Mouse (Mus musculus) kidney, embryonic 14.5 days (tissue): ENCODE data around the gene Zfp74. TPM values are rescaled to one million over a fixed set of nuclear protein-coding genes. Genes with fewer than 3 reads are reported as not detected.

Experiments used
- ATAC-seq: fragments of 200-750 bp; cut with Nextera tagmentation; 2 replicates; pipeline ENCODE4 v1.8.0; 2017; ENCODE audit warnings: moderate number of reproducible peaks, mild to moderate bottlenecking, moderate TSS enrichment, moderate library complexity; ENCODE audit not compliant: low FRiP score, low TSS enrichment
- H3K27ac ChIP-seq: fragments of 300-500 bp; sonication (generic); 2 replicates; pipeline ENCODE4 v1.5.1; 2014; ENCODE audit warnings: low read depth, mild to moderate bottlenecking, low read length, moderate library complexity, mixed read lengths
- H3K27me3 ChIP-seq: fragments of 300-500 bp; sonication (generic); 2 replicates; pipeline ENCODE4 v1.6.1; 2014; ENCODE audit warnings: mild to moderate bottlenecking, low read length; ENCODE audit not compliant: control insufficient read depth, insufficient read depth
- H3K36me3 ChIP-seq: fragments of 300-500 bp; sonication (generic); 2 replicates; pipeline ENCODE4 v1.6.1; 2014; ENCODE audit warnings: low read length, mixed read lengths; ENCODE audit not compliant: control insufficient read depth, insufficient read depth
- H3K4me1 ChIP-seq: fragments of 300-500 bp; sonication (generic); 2 replicates; pipeline ENCODE4 v1.6.1; 2014; ENCODE audit warnings: low read length, mixed read lengths; ENCODE audit not compliant: control insufficient read depth, insufficient read depth
- H3K4me2 ChIP-seq: fragments of 300-500 bp; sonication (generic); replicated peaks from 2 replicates; pipeline ENCODE4 v1.6.1; 2014; ENCODE audit warnings: low read depth, mild to moderate bottlenecking, low read length
- H3K4me3 ChIP-seq: fragments of 300-500 bp; sonication (generic); 2 replicates; pipeline ENCODE4 v1.5.1; 2014; ENCODE audit warnings: mild to moderate bottlenecking, low read length
- H3K9ac ChIP-seq: fragments of 300-500 bp; sonication (generic); 2 replicates; pipeline ENCODE4 v1.6.1; 2014; ENCODE audit warnings: low read depth, mild to moderate bottlenecking, low read length, moderate library complexity
- H3K9me3 ChIP-seq: fragments of 300-500 bp; sonication (generic); 2 replicates; pipeline ENCODE4 v1.6.1; 2016; ENCODE audit warnings: low read length; ENCODE audit not compliant: control insufficient read depth
- WGBS: fragments of 180-500 bp; shearing (Covaris S2); extraction: QIAGEN DNeasy Blood & Tissue Kit; methylation state at CpG from one replicate; pipeline ENCODE4 v1.1.7; 2014; 5-methylcytosine and 5-hydroxymethylcytosine counted together
- polyA plus RNA-seq: library from polyadenylated mRNA; unstranded; fragments of >200 nt; fragmentation: Nextera tagmentation; extraction: Ambion mirVana; gene quantifications from 2 replicates; pipeline ENCODE4 v1.2.1, GENCODE M21; 2014

The Zfp74 gene
- polyA plus RNA-seq, 1 experiment from 2014 or later: 11.0 TPM

- H3K4me1 ChIP-seq: no peaks in the 10 kb centered on the region
- H3K4me3 ChIP-seq: no peak overlapping the region
- H3K4me2 ChIP-seq: no peak overlapping the region
- peaks cover 49% of the 10 kb centered on the region for H3K36me3 ChIP-seq
- H3K27me3 ChIP-seq: no peaks in the 10 kb centered on the region
- no peaks in the 10 kb centered on the region for H3K9me3 ChIP-seq
- no peak for ATAC-seq
- no peak overlapping the region for H3K27ac ChIP-seq
- 88% methylated on average over 6 of the region's 6 CpGs for WGBS
- H3K9ac ChIP-seq: no peak overlapping the region
These were observed 15.0 kb downstream of the Zfp74 start for GRCm38 (mm10) chr7:29938856-29939255.

DNA sequence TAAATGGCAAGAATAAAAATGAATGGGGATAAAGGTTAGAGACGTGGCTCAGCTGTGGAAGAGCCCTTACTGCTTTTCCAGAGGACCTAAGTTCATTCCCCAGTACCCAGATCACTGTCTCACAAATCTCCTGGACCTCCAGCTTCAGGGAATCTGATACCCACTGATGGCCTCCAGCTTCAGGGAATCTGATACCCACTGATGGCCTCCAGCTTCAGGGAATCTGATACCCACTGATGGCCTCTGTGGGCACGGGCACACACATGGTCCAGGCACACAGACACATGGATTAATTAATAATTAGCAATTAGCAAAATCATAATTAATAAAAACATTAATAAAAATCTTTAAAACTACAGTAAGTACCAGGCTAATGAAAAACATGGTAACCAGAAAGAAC lies 31.1 kb downstream of the Zfp74 start:
- Histone ChIP-seq H3K27ac (no peak overlapping the region), H3K9me3 (no peaks in the 10 kb centered on the region), H3K4me3 (no peak overlapping the region), H3K4me2 (no peak overlapping the region), H3K4me1 (no peaks in the 10 kb centered on the region), H3K27me3 (no peaks in the 10 kb centered on the region), H3K36me3 (no peaks in the 10 kb centered on the region), H3K9ac (no peak overlapping the region)
- 28% methylated on average over 2 of the region's 2 CpGs for WGBS
- peak; percentile 76; the same call in 1 of the 2 replicates for ATAC-seq

- no peaks in the 10 kb centered on the region for H3K9me3 ChIP-seq
- no peak for ATAC-seq
- no peak overlapping the region for H3K4me2 ChIP-seq
- H3K36me3 ChIP-seq: no peaks in the 10 kb centered on the region
- 85% methylated on average over 6 of the region's 6 CpGs for WGBS
- H3K27me3 ChIP-seq: no peaks in the 10 kb centered on the region
- no peak overlapping the region for H3K27ac ChIP-seq
- H3K4me3 ChIP-seq: no peak overlapping the region
- H3K4me1 ChIP-seq: no peaks in the 10 kb centered on the region
- H3K9ac ChIP-seq: no peak overlapping the region
These were observed 32.3 kb downstream of the Zfp74 start for GRCm38 (mm10) chr7:29921439-29922093.

GRCm38 (mm10) chr7:29918062-29918453 lies 35.8 kb downstream of the Zfp74 start:
- H3K36me3 ChIP-seq: peaks cover 30% of the 10 kb centered on the region
- no peak for ATAC-seq
- peaks cover 9% of the 10 kb centered on the region; the same call in 1 of the 2 replicates for H3K9me3 ChIP-seq
- WGBS: 88% methylated on average over 4 of the region's 4 CpGs
- no peaks in the 10 kb centered on the region for H3K27me3 ChIP-seq
- H3K4me1 ChIP-seq: no peaks in the 10 kb centered on the region
- H3K4me3 ChIP-seq: no peak overlapping the region
- no peak overlapping the region for H3K27ac ChIP-seq
- no peak overlapping the region for H3K9ac ChIP-seq
- no peak overlapping the region for H3K4me2 ChIP-seq

DNA sequence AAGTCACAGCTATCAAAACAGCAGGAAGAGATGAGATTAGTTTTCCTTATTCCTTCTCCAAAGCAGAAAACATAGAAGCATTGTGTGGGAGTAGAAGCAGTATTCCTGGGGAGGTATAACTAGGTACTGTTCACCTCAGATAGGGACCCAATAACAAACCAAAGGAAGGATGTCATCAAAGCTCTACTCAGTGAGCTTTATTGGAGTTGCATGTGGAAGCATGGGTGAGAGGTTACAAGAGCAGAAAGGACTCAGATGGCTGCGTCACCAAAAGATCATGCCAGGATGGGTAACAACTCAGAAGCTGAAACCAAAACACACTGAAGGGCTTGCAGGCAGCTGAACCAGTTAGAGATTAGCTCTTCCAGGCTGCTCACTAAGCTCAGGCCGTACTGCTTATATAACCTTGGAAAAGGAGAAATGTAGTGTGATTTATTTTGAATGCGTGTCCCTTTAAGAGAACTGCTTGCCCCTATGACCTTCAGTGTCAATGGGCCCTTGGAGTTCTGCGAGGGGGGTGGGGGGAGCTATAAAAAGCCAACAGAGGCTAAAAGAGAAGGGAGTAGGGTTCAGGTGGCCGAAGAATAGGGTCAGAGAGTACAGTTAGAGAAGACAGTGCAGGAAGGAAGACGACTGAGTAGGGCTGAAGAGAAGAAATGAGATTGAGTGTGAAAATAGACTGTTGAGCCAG lies 36.4 kb downstream of the Zfp74 start:
- Histone ChIP-seq H3K9ac (no peak overlapping the region), H3K27ac (no peak overlapping the region), H3K9me3 (peaks cover 9% of the 10 kb centered on the region; the same call in 1 of the 2 replicates), H3K4me2 (no peak overlapping the region), H3K4me1 (no peaks in the 10 kb centered on the region), H3K4me3 (no peak overlapping the region), H3K27me3 (no peaks in the 10 kb centered on the region), H3K36me3 (peaks cover 36% of the 10 kb centered on the region)
- 21% methylated on average over 6 of the region's 6 CpGs for WGBS
- no peak for ATAC-seq

DNA sequence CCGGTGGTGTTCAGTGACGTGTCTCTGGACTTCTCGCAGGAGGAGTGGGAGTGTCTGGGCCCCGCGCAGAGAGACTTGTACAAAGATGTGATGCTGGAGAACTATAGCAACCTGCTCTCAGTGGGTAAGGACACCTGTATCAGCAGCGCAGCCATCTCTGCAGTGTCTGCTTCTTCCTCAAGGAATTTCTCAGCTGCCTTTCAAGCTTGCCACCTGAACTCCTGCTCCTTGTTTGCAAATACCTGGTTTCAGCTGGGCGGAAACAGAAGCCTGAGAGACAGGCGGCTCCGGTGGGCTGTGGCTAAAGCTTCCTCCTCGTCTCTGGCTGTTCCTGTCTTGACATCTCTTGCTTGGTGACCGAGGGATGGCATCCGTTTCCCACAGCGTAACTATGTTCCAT lies 41.7 kb downstream of the Zfp74 start:
- Histone ChIP-seq H3K9ac (no peak overlapping the region), H3K36me3 (peaks cover 53% of the 10 kb centered on the region), H3K4me1 (peaks cover 10% of the 10 kb centered on the region), H3K4me2 (no peak overlapping the region), H3K27me3 (no peaks in the 10 kb centered on the region), H3K27ac (no peak overlapping the region), H3K9me3 (peaks cover 9% of the 10 kb centered on the region; the same call in 1 of the 2 replicates), H3K4me3 (no peak overlapping the region)
- 89% methylated on average over 13 of the region's 13 CpGs for WGBS
- no peak for ATAC-seq

- ATAC-seq: no peak
- Histone ChIP-seq H3K27ac (no peak overlapping the region), H3K4me2 (no peak overlapping the region; the same call in 1 of the 2 replicates), H3K36me3 (peaks cover 45% of the 10 kb centered on the region), H3K9ac (no peak overlapping the region), H3K27me3 (no peaks in the 10 kb centered on the region), H3K4me1 (peaks cover 10% of the 10 kb centered on the region), H3K9me3 (peaks cover 4% of the 10 kb centered on the region; the same call in 1 of the 2 replicates), H3K4me3 (no peak overlapping the region)
- WGBS: 72% methylated on average over 2 of the region's 2 CpGs
These were observed 43.6 kb downstream of the Zfp74 start for GRCm38 (mm10) chr7:29910252-29910651.

GRCm38 (mm10) chr7:29908130-29908950 lies 45.5 kb downstream of the Zfp74 start, which contains the start of gene Zfp383:
Gene Zfp383 (plus strand): TSS chr7:29908223.
- H3K9me3 ChIP-seq: no peaks in the 10 kb centered on the region
- peak; percentile 84 for ATAC-seq
- peak within 1 kb of the TSS; percentile 53; the same call in 1 of the 2 replicates for H3K27ac ChIP-seq
- H3K9ac ChIP-seq: peak within 1 kb of the TSS; percentile 57
- H3K4me3 ChIP-seq: peak within 1 kb of the TSS; percentile 56
- peaks cover 10% of the 10 kb centered on the region for H3K4me1 ChIP-seq
- no peaks in the 10 kb centered on the region for H3K27me3 ChIP-seq
- peak within 1 kb of the TSS; percentile 57 for H3K4me2 ChIP-seq
- under 1% methylated on average over 33 of the region's 33 CpGs for WGBS
- peaks cover 30% of the 10 kb centered on the region for H3K36me3 ChIP-seq
